Mouse (Mus musculus) mature B cell (primary cell): Measurements from ENCODE around the gene E130116L18Rik.
"Not testable (repeated sequence)": the region's sequence is repeated elsewhere in the genome, so short reads cannot be mapped to it uniquely, and the experiment has no call there.

Experiments
- in situ Hi-C: fragments of 300-500 bp; cut with MboI; formaldehyde crosslinking; loops from 2 replicates; pipeline ENCODE4 v1.14.3; 2019

E130116L18Rik gene

GRCm38 (mm10) chr5:25222752-25223702, at the start of gene E130116L18Rik:
Gene E130116L18Rik (minus strand): TSS chr5:25223153.
- in situ Hi-C loops = no loop called here

DNA sequence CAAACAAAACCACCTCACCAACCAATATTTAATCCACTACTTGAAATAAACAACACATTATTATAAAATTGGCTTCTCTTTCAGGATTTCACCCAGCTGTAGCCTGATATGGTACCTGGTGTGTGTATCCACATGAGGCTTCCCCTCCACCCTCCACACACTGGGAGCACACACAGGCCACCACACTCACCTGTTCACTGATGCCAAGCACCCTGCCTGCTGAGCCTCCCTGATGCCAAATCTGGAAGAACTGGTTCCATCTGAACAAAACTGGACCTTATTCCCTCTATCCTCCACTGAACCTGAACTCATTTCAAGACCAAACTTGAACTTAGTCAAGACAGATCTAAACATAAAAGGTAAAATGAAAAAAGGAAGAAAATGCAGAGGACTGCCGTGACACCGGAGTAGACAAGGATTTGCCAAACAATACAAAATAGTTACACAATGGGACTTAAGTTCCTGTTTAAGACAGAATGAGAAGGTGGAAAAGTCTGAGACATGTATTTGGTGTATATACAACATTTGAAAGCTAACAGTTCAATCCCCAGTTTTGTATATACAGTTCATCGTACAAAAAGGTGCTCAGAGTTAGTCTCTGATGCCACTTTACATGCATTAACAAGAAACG, 45.4 kb upstream of the E130116L18Rik start:
- in situ Hi-C loops = no loop called here

- in situ Hi-C loops = no loop called here
Measured at GRCm38 (mm10) chr5:25262266-25262665, 39.3 kb upstream of the E130116L18Rik start.

DNA sequence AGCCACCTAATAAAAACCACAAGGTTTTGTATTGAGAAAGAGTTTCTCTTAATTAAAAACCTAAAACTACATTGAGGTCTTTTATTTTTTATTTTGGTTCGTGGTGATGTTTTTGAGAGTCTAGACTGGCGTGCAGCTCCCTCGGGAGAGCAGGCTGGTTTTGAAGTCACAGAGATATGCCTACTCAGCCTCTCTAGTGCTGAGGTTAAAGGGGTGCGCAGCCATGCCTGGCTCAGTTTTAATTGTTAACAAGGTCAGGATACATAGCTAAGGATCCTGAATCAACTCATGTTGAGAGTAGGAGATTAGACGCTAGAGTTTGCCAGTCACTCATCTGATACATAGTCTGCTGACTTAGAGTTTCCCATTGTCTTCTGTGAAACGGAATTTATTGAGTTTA, 38.5 kb upstream of the E130116L18Rik start:
- in situ Hi-C loops = no loop called here

- in situ Hi-C loops = no loop called here
Measured at GRCm38 (mm10) chr5:25256686-25257085, 33.7 kb upstream of the E130116L18Rik start.

DNA sequence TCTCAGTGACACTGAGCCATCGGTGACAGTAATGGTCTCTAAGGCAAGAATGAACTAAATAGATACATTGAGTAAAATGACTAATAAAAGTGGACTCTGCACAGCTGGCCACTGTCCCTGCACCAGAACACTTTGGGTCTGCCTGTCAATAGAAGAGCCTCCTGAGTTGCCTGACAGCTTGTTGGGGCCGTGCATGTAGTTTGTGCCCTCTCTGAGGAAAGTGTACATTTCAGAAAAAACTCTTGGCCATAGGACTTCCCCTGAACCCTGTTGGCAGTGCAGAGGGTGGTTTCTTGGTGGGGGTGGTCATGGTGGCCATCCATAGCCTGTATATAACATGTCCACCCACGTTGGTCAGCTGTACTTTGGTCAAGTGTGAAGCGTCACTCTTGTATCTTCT, 31.5 kb upstream of the E130116L18Rik start:
- in situ Hi-C loops = no loop called here

DNA sequence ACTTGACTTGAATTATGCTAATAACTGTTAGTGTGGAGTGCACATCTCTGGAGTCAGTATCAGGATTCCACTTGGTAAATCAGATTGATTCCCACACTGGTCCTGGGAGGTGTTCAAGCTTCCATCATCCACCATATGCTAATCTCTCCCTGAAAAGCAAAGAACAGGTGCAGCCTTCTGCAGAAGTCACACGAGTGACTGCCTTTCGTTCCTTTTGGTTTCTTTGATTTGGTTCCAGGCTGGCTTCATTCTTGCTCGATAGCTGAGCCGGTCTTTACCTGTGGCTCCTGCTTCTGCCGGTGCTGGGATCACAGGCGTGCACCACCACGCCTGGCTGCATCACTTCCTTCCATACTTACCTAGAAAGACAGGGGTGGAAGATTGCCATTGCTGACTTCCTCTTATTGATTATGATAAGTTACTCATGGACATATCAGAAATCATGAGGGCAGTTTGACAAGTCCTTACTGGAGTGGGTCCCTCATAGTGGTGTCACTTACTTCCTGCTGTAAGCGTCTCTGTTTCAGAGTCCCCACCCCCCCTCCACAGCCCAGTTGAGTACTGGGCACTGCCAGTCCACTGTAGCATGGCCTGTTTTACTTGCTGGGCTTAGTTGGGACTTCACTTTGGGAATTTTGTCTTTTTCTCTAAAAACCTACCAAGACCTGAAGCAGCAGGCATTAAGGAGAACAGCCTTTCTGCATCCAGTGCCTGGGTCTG, 30.0 kb upstream of the E130116L18Rik start:
- in situ Hi-C loops = no loop called here

DNA sequence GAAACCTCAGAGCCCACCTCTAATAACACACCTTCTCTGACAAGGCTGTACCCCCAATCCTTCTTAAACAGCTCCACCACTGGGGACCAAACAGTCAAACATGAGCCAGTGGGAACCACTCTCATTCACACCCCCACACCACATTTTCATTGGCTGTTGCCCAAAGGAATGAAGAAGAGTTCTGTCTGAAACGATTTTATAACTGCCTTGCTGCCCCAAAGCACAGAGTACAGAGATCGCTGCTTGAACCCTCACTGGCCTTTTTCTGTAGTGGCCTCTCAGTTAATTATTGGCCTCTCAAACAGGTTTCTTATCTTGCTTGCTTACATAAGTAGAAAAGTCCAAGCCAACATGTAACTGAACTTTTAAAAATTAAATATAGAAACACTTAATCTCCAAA, 29.5 kb upstream of the E130116L18Rik start:
- in situ Hi-C loops = no loop called here

DNA sequence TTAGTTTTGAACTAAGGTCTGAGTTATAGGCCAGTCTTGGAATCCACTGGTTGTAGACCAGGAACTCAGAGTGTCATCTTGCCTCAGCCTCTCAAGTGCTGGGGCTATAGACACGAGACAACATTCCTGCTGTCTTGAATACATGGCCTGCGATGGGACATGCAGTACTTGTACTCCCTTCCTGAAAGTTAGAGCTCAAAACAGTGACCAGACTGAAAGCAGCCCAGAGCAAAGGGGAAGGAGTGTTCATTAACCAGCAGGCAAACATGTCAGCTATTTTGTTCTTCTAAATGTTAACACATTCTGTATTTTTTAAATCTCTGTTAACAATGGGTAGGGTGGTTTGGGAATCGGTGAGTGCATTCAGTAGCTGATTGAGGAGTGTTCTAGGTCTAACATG, 24.1 kb upstream of the E130116L18Rik start:
- in situ Hi-C loops = no loop called here

- in situ Hi-C loops = no loop called here
Measured at GRCm38 (mm10) chr5:25246473-25246865, 23.5 kb upstream of the E130116L18Rik start.

GRCm38 (mm10) chr5:25245806-25246472, 23.0 kb upstream of the E130116L18Rik start:
- in situ Hi-C loops = no loop called here

DNA sequence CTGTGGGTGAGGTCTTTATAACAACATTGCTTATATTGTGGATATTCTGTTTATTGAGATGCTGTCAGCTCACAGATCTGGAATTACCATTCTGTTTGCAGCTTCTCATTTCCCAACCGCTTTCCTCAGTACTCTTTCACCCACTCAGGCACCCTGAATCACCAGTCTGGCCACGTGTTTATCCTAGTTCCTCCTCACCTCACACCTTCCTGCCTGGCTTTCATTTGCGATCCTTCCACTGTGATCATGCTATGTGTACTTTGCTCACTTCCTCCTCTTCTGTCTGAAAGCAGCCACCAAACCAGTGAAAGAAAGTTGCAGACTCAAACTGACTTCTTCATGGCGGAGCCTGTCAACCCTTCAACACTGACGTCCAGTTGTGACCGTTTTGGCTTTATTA, 20.1 kb upstream of the E130116L18Rik start:
- in situ Hi-C loops = no loop called here

DNA sequence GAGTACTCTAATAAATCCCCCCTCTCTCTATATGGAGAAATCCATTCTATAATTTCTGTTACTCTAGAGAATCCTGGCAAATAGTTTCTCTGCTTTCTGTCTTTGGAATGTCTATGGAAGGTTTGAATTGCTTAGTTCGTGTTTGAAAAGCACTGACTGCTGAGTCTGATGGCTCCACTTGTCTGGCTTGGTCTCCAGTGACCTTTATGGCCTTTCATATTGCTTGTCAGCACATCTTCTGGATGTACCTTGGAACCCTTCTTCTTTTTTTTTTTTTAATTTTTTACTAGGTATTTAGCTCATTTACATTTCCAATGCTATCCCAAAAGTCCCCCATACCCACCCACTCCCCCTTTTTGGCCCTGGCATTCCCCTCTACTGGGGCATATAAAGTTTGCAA, 1.4 kb upstream of the E130116L18Rik start:
- in situ Hi-C loops = not testable (repeated sequence)

DNA sequence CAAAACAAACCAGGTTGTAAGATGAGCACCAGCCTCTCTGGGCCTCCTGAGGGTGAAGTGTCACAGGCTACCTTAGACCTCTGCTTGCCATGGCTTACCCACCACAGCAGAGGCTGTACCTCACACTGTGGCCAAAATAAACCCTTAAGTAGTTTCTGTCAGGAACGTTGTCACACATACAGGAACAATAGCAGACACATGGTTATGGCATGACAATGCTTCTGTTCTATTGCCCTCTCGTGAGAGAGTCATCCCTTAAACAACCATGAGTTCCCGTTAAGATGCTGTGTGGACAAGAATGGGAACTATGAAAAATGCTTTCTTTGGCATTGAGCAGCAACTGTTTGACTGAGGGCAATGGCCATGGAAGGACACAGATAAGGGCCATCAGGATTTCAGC, 1.3 kb downstream of the E130116L18Rik start, which contains the start of gene Galnt11:
Galnt11 (plus strand) TSS at position 301 of the 400 bp plus-strand sequence.
- in situ Hi-C loops = no loop called here

DNA sequence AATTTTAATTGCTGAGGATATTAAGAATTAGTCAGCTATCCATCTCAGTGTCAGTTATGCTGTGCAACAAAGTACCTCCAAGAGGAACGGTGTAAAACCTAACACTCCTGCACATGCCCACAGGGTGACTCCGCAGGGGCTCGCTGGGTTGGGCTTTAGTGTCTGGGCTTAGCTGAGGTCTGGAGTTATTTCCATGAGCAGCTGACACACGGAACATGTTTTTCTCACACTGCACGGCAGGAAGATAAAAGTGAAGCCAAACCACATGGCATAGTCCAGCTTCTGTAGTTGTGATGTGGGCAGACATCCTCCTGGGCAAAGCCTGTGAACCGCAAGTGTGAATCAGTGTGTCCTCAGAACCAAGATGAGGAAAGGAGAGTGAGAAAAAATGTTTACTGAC, 7.9 kb downstream of the E130116L18Rik start:
- in situ Hi-C loops = no loop called here

- in situ Hi-C loops = not testable (repeated sequence)
Measured at GRCm38 (mm10) chr5:25213216-25213615, 9.7 kb downstream of the E130116L18Rik start.

- in situ Hi-C loops = no loop called here
Measured at GRCm38 (mm10) chr5:25211872-25212271, 11.1 kb downstream of the E130116L18Rik start.

- in situ Hi-C loops = no loop called here
Measured at GRCm38 (mm10) chr5:25190521-25190920, 32.4 kb downstream of the E130116L18Rik start.

GRCm38 (mm10) chr5:25188802-25189201, 34.2 kb downstream of the E130116L18Rik start:
- in situ Hi-C loops = no loop called here

- in situ Hi-C loops = no loop called here
Measured at GRCm38 (mm10) chr5:25187727-25188126, 35.2 kb downstream of the E130116L18Rik start.

- in situ Hi-C loops = no loop called here
Measured at GRCm38 (mm10) chr5:25184594-25184993, 38.4 kb downstream of the E130116L18Rik start.

GRCm38 (mm10) chr5:25183595-25183994, 39.4 kb downstream of the E130116L18Rik start:
- in situ Hi-C loops = no loop called here
